Mouse (Mus musculus) limb, embryonic 10.5 days (tissue): ENCODE measurements around the gene Ric8b. TPM values are rescaled to one million over a fixed set of nuclear protein-coding genes. Genes with fewer than 3 reads are reported as not detected.

Experiments used
- DNase-seq: peaks from one replicate; pipeline ENCODE4 v3.0.0-alpha.2; 2017; ENCODE audit warnings: low spot score
- H3K27ac ChIP-seq: fragments of 300-500 bp; sonication (generic); 2 replicates; pipeline ENCODE4 v1.5.1; 2016; ENCODE audit warnings: mild to moderate bottlenecking
- H3K27me3 ChIP-seq: fragments of 300-500 bp; sonication (generic); 2 replicates; pipeline ENCODE4 v1.6.1; 2016; ENCODE audit warnings: low read depth, mild to moderate bottlenecking; ENCODE audit not compliant: poor library complexity, severe bottlenecking
- H3K36me3 ChIP-seq: fragments of 300-500 bp; sonication (generic); 2 replicates; pipeline ENCODE4 v1.6.1; 2016; ENCODE audit warnings: mild to moderate bottlenecking, moderate library complexity
- H3K4me1 ChIP-seq: fragments of 300-500 bp; sonication (generic); 2 replicates; pipeline ENCODE4 v1.6.1; 2016
- H3K4me3 ChIP-seq: fragments of 300-500 bp; sonication (generic); 2 replicates; pipeline ENCODE4 v1.5.1; 2016; ENCODE audit warnings: mild to moderate bottlenecking, moderate library complexity
- H3K9me3 ChIP-seq: fragments of 300-500 bp; sonication (generic); replicated peaks from 2 replicates; pipeline ENCODE4 v1.6.1; 2016; ENCODE audit warnings: mild to moderate bottlenecking
- WGBS: fragments of 180-500 bp; shearing (Covaris S2); methylation state at CpG from one replicate; pipeline ENCODE4 v1.1.7; 2016; 5-methylcytosine and 5-hydroxymethylcytosine counted together
- polyA plus RNA-seq: library from polyadenylated mRNA; unstranded; fragments of >200 nt; fragmentation: Nextera tagmentation; extraction: Ambion mirVana; gene quantifications from 2 replicates; pipeline ENCODE4 v1.2.1, GENCODE M21; 2016

Gene Ric8b
- polyA plus RNA-seq, 1 experiment from 2014 or later = 28.5 TPM

- 95% methylated on average over 5 of the region's 5 CpGs for WGBS
- H3K9me3 ChIP-seq = no peaks in the 10 kb centered on the region
- peaks cover 67% of the 10 kb centered on the region for H3K36me3 ChIP-seq
- DNase-seq = no peak
- no peak overlapping the region for H3K27ac ChIP-seq
- H3K27me3 ChIP-seq = no peaks in the 10 kb centered on the region
- no peak overlapping the region for H3K4me3 ChIP-seq
- peaks cover 8% of the 10 kb centered on the region for H3K4me1 ChIP-seq
These were observed 62.9 kb downstream of the Ric8b start for GRCm38 (mm10) chr10:84980291-84980690.

GRCm38 (mm10) chr10:84981441-84981840, 64.0 kb downstream of the Ric8b start:
- peaks cover 66% of the 10 kb centered on the region for H3K36me3 ChIP-seq
- no peak overlapping the region for H3K4me3 ChIP-seq
- H3K27ac ChIP-seq = no peak overlapping the region
- no peaks in the 10 kb centered on the region for H3K27me3 ChIP-seq
- WGBS = 98% methylated on average over 2 of the region's 2 CpGs
- H3K4me1 ChIP-seq = peaks cover 8% of the 10 kb centered on the region
- H3K9me3 ChIP-seq = no peaks in the 10 kb centered on the region
- no peak for DNase-seq

DNA sequence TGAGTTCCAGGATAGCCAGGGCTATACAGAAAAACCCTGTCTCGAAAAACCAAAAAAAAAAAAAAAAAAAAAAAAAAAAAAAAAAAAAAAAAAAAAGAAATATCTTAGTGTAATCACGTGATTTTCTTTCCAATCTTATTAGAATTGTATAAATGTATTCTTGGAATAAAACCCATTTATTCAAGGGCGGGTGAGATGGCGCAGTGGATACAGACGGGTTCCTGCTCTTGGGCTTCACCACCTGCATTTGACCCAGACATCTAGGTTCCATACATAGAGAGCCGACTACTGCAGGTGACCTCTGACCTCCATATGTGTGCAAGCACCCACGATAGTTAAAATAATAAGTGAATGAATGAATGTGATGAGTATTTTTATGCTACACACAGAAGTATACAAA, 65.3 kb downstream of the Ric8b start:
- 86% methylated on average over 7 of the region's 7 CpGs for WGBS
- Histone ChIP-seq H3K4me1 (peaks cover 8% of the 10 kb centered on the region), H3K27ac (no peak overlapping the region), H3K27me3 (no peaks in the 10 kb centered on the region), H3K9me3 (no peaks in the 10 kb centered on the region), H3K36me3 (peaks cover 72% of the 10 kb centered on the region), H3K4me3 (no peak overlapping the region)
- DNase-seq = no peak

DNA sequence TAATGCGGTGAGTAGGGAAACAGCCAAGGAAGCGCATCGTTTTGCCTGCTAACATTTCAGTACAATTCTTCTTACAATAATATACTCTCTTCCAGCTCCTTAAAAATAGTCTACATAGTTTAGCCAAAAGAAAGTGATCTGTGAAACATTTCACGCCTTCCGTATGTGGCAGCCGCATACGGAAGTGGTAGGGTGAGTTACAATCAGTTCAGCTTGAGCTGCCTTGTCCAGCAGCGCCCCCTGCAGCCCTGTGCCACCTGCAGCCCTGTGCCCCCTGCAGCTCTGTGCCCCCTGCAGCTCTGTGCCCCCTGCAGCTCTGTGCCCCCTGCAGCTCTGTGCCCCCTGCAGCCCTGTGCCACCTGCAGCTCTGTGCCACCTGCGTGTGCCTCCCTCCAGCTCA, 68.5 kb downstream of the Ric8b start:
- H3K27me3 ChIP-seq = no peaks in the 10 kb centered on the region
- peaks cover 70% of the 10 kb centered on the region for H3K36me3 ChIP-seq
- 86% methylated on average over 9 of the region's 9 CpGs for WGBS
- no peak overlapping the region for H3K27ac ChIP-seq
- no peaks in the 10 kb centered on the region for H3K9me3 ChIP-seq
- H3K4me1 ChIP-seq = peaks cover 8% of the 10 kb centered on the region
- no peak for DNase-seq
- H3K4me3 ChIP-seq = no peak overlapping the region

DNA sequence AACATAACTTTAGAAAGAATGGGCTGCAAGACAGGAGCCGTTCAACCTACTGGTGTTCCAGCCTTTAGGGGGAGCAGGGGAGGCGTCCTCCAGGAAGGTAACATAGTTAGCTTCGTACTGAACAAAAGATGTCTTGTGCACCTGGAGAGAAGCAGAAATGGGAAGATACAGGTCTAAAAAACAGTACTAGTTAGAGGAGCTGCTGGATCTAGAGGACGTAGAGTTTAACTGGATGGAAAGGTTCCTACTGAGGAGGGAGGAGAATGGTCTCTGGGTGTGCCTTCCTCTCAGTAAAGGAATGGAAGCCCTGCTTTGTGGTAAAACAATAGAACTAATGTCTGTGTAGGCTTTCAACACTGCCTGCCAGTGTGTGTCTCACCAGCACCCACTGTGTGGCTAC, 70.2 kb downstream of the Ric8b start:
- H3K9me3 ChIP-seq = no peaks in the 10 kb centered on the region
- 91% methylated on average over 4 of the region's 4 CpGs for WGBS
- no peak overlapping the region for H3K4me3 ChIP-seq
- H3K27me3 ChIP-seq = no peaks in the 10 kb centered on the region
- H3K4me1 ChIP-seq = peaks cover 8% of the 10 kb centered on the region
- H3K36me3 ChIP-seq = peaks cover 67% of the 10 kb centered on the region
- DNase-seq = no peak
- no peak overlapping the region for H3K27ac ChIP-seq

DNA sequence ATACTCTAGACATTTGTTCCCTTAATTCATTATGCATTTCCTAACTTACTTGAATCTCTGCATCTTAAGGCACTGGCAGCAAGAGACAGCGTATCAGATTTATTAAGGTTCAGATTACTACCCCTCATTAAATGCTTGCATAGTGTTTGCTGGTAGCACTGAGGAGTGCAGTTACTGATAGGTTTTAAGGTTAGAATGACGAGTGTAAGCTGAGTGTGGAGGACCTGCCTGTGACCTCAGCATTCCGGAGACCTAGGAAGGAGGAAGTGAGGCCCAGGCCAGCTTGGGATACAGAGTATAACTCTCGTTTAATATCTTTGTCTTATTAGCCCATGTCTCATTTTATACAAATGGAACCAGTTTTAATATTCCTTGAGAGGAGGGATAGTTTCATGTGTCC, 71.2 kb downstream of the Ric8b start:
- Histone ChIP-seq H3K27me3 (no peaks in the 10 kb centered on the region), H3K36me3 (peaks cover 59% of the 10 kb centered on the region), H3K4me3 (no peak overlapping the region), H3K4me1 (peaks cover 8% of the 10 kb centered on the region), H3K27ac (no peak overlapping the region), H3K9me3 (no peaks in the 10 kb centered on the region)
- WGBS = 55% methylated on average over 4 of the region's 4 CpGs
- no peak for DNase-seq

GRCm38 (mm10) chr10:84994346-84994745, 76.9 kb downstream of the Ric8b start:
- Histone ChIP-seq H3K27ac (no peak overlapping the region), H3K36me3 (peaks cover 53% of the 10 kb centered on the region), H3K4me1 (no peaks in the 10 kb centered on the region), H3K27me3 (no peaks in the 10 kb centered on the region), H3K4me3 (no peak overlapping the region), H3K9me3 (no peaks in the 10 kb centered on the region)
- no peak for DNase-seq
- 93% methylated on average over 4 of the region's 4 CpGs for WGBS

DNA sequence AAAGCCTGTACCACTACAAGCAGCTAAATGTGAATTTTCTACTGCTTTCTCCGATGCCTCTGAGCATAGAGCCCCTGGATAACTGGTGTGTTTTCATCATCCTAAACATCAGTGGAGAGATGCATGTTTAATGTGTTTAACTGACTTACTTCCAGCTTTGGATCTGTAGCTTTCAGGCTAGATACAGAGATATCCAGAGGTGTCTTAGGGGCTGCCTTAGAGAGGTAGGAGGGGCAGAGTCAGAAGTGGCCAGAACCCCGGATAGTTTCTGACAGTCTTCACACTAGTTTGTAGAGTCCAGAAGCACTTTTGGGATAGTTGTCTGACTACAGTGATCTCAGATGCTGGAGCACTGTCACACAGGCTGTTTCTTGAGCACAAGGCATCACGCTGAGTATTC, 77.6 kb downstream of the Ric8b start:
- Histone ChIP-seq H3K4me1 (no peaks in the 10 kb centered on the region), H3K4me3 (no peak overlapping the region), H3K27me3 (no peaks in the 10 kb centered on the region), H3K27ac (no peak overlapping the region), H3K9me3 (no peaks in the 10 kb centered on the region), H3K36me3 (peaks cover 47% of the 10 kb centered on the region)
- no peak for DNase-seq
- 92% methylated on average over 3 of the region's 3 CpGs for WGBS

DNA sequence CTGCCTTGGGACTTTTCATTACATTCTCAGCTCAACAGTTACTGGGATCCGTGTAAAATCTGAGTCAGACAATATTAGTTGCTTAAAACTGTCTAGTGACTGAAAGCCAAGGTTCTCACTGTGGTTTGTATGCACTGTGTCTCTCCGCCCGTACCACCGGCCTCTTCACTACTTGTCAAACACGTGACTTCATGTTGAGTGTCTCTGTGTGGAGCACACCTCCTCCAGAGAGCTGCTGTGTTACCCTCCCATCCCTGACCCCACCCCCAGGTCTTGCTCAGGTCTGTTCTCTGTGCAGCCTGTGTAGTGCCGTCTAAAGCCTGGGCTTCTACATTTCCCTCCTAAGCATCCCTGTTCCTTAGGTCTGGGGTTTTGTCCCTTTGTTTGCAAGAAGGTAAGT, 79.0 kb downstream of the Ric8b start:
- no peaks in the 10 kb centered on the region for H3K27me3 ChIP-seq
- H3K4me1 ChIP-seq = no peaks in the 10 kb centered on the region
- H3K36me3 ChIP-seq = peaks cover 43% of the 10 kb centered on the region
- no peaks in the 10 kb centered on the region for H3K9me3 ChIP-seq
- no peak for DNase-seq
- no peak overlapping the region for H3K27ac ChIP-seq
- 88% methylated on average over 6 of the region's 6 CpGs for WGBS
- no peak overlapping the region for H3K4me3 ChIP-seq

- Histone ChIP-seq H3K27ac (no peak overlapping the region), H3K9me3 (no peaks in the 10 kb centered on the region), H3K27me3 (no peaks in the 10 kb centered on the region), H3K4me1 (no peaks in the 10 kb centered on the region), H3K4me3 (no peak overlapping the region), H3K36me3 (peaks cover 40% of the 10 kb centered on the region)
- DNase-seq = no peak
- WGBS = 82% methylated on average over 10 of the region's 10 CpGs
These were observed 80.3 kb downstream of the Ric8b start for GRCm38 (mm10) chr10:84997571-84998224.

- no peak for DNase-seq
- H3K4me3 ChIP-seq = no peak overlapping the region
- H3K4me1 ChIP-seq = no peaks in the 10 kb centered on the region
- no peaks in the 10 kb centered on the region for H3K27me3 ChIP-seq
- no peaks in the 10 kb centered on the region for H3K9me3 ChIP-seq
- H3K36me3 ChIP-seq = peaks cover 41% of the 10 kb centered on the region
- 82% methylated on average over 1 of the region's 1 CpGs for WGBS
- no peak overlapping the region for H3K27ac ChIP-seq
These were observed 80.8 kb downstream of the Ric8b start for GRCm38 (mm10) chr10:84998225-84998579.

DNA sequence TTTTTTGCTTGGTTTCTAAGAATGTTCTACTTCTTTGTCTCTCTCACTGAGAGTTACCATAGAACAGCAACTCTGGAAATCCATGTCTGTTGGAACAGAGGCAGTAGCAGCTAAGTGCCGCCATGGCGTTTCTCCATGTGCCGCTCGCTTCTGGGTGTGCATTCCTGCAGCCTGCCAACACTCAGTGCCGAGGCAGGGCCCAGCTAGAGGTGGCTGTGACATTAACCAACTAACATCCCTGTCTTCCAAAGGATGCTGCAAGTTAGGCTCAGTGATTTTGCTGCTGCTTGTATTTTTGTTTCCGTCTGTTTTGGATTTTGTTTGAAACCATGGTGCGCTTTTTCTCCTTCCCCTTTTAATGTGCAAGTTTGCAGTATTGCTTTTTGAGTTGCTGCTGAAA, 84.5 kb downstream of the Ric8b start:
- no peaks in the 10 kb centered on the region for H3K9me3 ChIP-seq
- no peaks in the 10 kb centered on the region for H3K27me3 ChIP-seq
- H3K4me1 ChIP-seq = no peaks in the 10 kb centered on the region
- peaks cover 30% of the 10 kb centered on the region for H3K36me3 ChIP-seq
- no peak overlapping the region for H3K27ac ChIP-seq
- no peak overlapping the region for H3K4me3 ChIP-seq
- DNase-seq = no peak
- WGBS = 80% methylated on average over 7 of the region's 7 CpGs

- H3K4me3 ChIP-seq = no peak overlapping the region
- H3K4me1 ChIP-seq = no peaks in the 10 kb centered on the region
- DNase-seq = no peak
- peaks cover 23% of the 10 kb centered on the region for H3K36me3 ChIP-seq
- H3K9me3 ChIP-seq = no peaks in the 10 kb centered on the region
- no peaks in the 10 kb centered on the region for H3K27me3 ChIP-seq
- WGBS = 90% methylated on average over 7 of the region's 7 CpGs
- H3K27ac ChIP-seq = no peak overlapping the region
These were observed 86.0 kb downstream of the Ric8b start for GRCm38 (mm10) chr10:85003190-85004026.
